Mouse (Mus musculus) right cerebral cortex, postnatal 10 days (tissue): ENCODE data around the gene Gm21936.
"Not testable (repeated sequence)": the region's sequence is repeated elsewhere in the genome, so short reads cannot be mapped to it uniquely, and the experiment has no call there.

Source experiments
- DNase-seq, 2 experiments: peaks; one replicate each; pipeline ENCODE4 v3.0.0; 2021; ENCODE audit warnings: low spot score in 2 of 2

The Gm21936 gene

DNA sequence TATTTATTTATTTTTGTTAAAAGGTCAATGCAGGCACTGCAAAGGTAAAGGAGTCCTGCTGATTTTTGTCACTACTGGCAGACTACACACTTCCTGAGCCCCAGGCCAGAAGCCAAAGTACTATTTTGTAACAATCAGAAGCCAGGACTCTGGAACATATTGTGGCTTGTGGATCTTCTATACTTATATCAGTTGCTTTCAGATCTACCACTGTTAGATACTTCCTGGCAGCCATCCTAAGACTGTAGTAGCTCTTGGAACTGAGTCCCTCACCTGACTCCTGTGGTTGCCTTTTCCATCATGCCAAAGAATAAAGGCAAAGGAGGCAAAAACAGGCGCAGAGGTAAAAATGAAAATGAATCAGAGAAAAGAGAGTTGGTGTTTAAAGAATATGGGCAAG is at the start of gene Gm21936:
Gm21936 (plus strand) TSS at position 301 of the 400 bp plus-strand sequence.
- DNase-seq = not testable (repeated sequence)

DNA sequence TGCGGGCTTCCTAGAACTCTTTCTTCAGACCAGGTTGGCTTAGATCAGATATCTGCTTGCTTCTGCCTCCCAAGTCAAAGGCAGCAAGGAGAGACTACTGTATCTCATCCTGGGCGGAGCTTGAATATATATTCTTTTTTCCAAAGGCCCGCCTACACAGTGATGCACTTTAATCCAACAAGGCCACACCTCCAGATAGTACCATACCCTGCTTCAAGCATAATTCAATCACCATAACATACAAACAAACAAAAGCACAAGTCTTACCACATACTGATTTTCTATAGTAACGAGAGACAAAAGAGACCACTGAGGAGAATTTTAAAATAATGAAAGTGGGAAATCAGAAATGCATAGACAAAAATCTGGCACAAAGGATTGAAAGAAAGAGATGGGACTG is 19.7 kb upstream of the Gm21936 start, which contains the start of gene Gm21319:
Gm21319 (minus strand) TSS at position 101 of the 400 bp plus-strand sequence.
- DNase-seq = not testable (repeated sequence)

GRCm38 (mm10) chr12:87797971-87798370 is 2.7 kb downstream of the Gm21936 start:
- DNase-seq = not testable (repeated sequence)

GRCm38 (mm10) chr12:87816277-87816676 is 21.0 kb downstream of the Gm21936 start, which contains the start of gene BB287469:
Gene BB287469, plus strand, starts transcription at chr12:87816577.
- not testable (repeated sequence) for DNase-seq

DNA sequence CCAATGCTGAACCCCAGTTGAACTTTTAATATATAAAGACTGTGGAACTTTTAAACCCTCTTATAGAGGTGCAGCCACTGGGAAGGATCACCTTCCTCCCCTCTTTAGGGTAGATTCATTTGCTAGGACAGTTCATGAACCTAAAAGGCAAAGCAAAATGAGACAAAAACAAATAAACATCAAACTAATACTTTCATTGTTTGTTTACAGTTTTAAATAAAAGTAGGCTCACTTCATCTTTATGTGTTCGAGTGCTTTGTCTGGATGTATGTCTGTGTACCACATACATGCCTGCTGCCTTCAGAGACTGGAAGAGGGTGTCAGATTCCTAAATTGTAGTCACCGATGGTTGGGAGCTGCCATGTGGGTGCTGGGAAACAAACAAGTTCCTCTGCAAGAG is 46.9 kb downstream of the Gm21936 start, which contains the start of gene Gm2001:
Gm2001 (minus strand) TSS at position 101 of the 400 bp plus-strand sequence.
- DNase-seq = not testable (repeated sequence)
